Mouse (Mus musculus) hindbrain, embryonic 11.5 days (tissue): ENCODE data around the gene Barhl2. TPM values are rescaled to one million over a fixed set of nuclear protein-coding genes. Genes with fewer than 3 reads are reported as not detected.

Experiments used
- ATAC-seq: fragments of 200-750 bp; cut with Nextera tagmentation; 2 replicates; pipeline ENCODE4 v1.8.0; 2017; ENCODE audit warnings: mild to moderate bottlenecking, moderate TSS enrichment, moderate library complexity; ENCODE audit not compliant: low FRiP score
- DNase-seq: peaks from one replicate; pipeline ENCODE4 v3.0.0-alpha.2; 2015; ENCODE audit warnings: low spot score
- H3K27ac ChIP-seq: fragments of 300-500 bp; sonication (generic); 2 replicates; pipeline ENCODE4 v1.5.1; 2014; ENCODE audit warnings: mild to moderate bottlenecking, low read depth, low read length
- H3K27me3 ChIP-seq: fragments of 300-500 bp; sonication (generic); 2 replicates; pipeline ENCODE4 v1.6.1; 2014; ENCODE audit warnings: mild to moderate bottlenecking, low read length, moderate library complexity, mixed read lengths; ENCODE audit not compliant: control insufficient read depth, insufficient read depth
- H3K36me3 ChIP-seq: fragments of 300-500 bp; sonication (generic); 2 replicates; pipeline ENCODE4 v1.6.1; 2014; ENCODE audit warnings: mild to moderate bottlenecking, low read length, moderate library complexity, mixed read lengths; ENCODE audit not compliant: control insufficient read depth, insufficient read depth
- H3K4me1 ChIP-seq: fragments of 300-500 bp; sonication (generic); replicated peaks from 2 replicates; pipeline ENCODE4 v1.6.1; 2014; ENCODE audit warnings: low read length, mixed read lengths; ENCODE audit not compliant: control insufficient read depth, insufficient read depth
- H3K4me2 ChIP-seq: fragments of 300-500 bp; sonication (generic); replicated peaks from 2 replicates; pipeline ENCODE4 v1.6.1; 2014; ENCODE audit warnings: mild to moderate bottlenecking, low read depth, low read length
- H3K4me3 ChIP-seq: fragments of 300-500 bp; sonication (generic); 2 replicates; pipeline ENCODE4 v1.5.1; 2014; ENCODE audit warnings: low read depth, low read length
- H3K9ac ChIP-seq: fragments of 300-500 bp; sonication (generic); 2 replicates; pipeline ENCODE4 v1.6.1; 2014; ENCODE audit warnings: low read depth, low read length
- H3K9me3 ChIP-seq: fragments of 300-500 bp; sonication (generic); 2 replicates; pipeline ENCODE4 v1.6.1; 2016; ENCODE audit warnings: low read length; ENCODE audit not compliant: control insufficient read depth
- WGBS: fragments of 180-500 bp; shearing (Covaris S2); extraction: QIAGEN DNeasy Blood & Tissue Kit; methylation state at CpG from one replicate; pipeline ENCODE4 v1.1.7; 2014; 5-methylcytosine and 5-hydroxymethylcytosine counted together
- polyA plus RNA-seq: library from polyadenylated mRNA; unstranded; fragments of >200 nt; fragmentation: Nextera tagmentation; extraction: Ambion mirVana; gene quantifications from 2 replicates; pipeline ENCODE4 v1.2.1, GENCODE M21; 2014

The Barhl2 gene
- polyA plus RNA-seq: 2.0 and 3.3 TPM in 2 replicates

- peaks cover 13% of the 10 kb centered on the region for H3K4me1 ChIP-seq
- no peaks in the 10 kb centered on the region for H3K36me3 ChIP-seq
- H3K9me3 ChIP-seq: no peaks in the 10 kb centered on the region
- H3K4me3 ChIP-seq: peak within 1 kb of the TSS; percentile 51
- no peak within 1 kb of the TSS for H3K27ac ChIP-seq
- H3K4me2 ChIP-seq: peak within 1 kb of the TSS; percentile 97
- ATAC-seq (peak; percentile 25; the same call in 1 of the 2 replicates), DNase-seq (peak; percentile 65)
- H3K27me3 ChIP-seq: peaks cover 88% of the 10 kb centered on the region
- WGBS: under 1% methylated on average over 56 of the region's 57 CpGs
- peak within 1 kb of the TSS; percentile 37; the same call in 1 of the 2 replicates for H3K9ac ChIP-seq
Observed at GRCm38 (mm10) chr5:106457986-106458476, at the start of gene Barhl2. Gene Barhl2, minus strand, starts transcription at chr5:106458166.

- no peak overlapping the region for H3K4me3 ChIP-seq
- no peaks in the 10 kb centered on the region for H3K36me3 ChIP-seq
- no peak overlapping the region for H3K9ac ChIP-seq
- H3K27ac ChIP-seq: no peak overlapping the region
- 0 out of 2 replicates have a peak, but pooled peaks cover 3% of the 10 kb centered on the region for H3K4me1 ChIP-seq
- no peak overlapping the region for H3K4me2 ChIP-seq
- H3K27me3 ChIP-seq: no peaks in the 10 kb centered on the region
- 90% methylated on average over 5 of the region's 5 CpGs for WGBS
- H3K9me3 ChIP-seq: no peaks in the 10 kb centered on the region
- no peak for DNase-seq
- no peak for ATAC-seq
Observed at GRCm38 (mm10) chr5:106506061-106506460, 48.1 kb upstream of the Barhl2 start.

- ATAC-seq (peak; percentile 79), DNase-seq (peak; percentile 55)
- Histone ChIP-seq H3K4me3 (no peak overlapping the region), H3K36me3 (no peaks in the 10 kb centered on the region), H3K27ac (peak overlapping the region; percentile 61), H3K4me2 (no peak overlapping the region), H3K9me3 (no peaks in the 10 kb centered on the region), H3K9ac (no peak overlapping the region), H3K27me3 (no peaks in the 10 kb centered on the region), H3K4me1 (0 out of 2 replicates have a peak, but pooled peaks cover 3% of the 10 kb centered on the region)
- 30% methylated on average over 12 of the region's 12 CpGs for whole genome bisulfite sequencing
Observed at GRCm38 (mm10) chr5:106502684-106503545, 44.9 kb upstream of the Barhl2 start.

- WGBS: 70% methylated on average over 5 of the region's 7 CpGs
- Histone ChIP-seq H3K4me1 (0 out of 2 replicates have a peak, but pooled peaks cover 3% of the 10 kb centered on the region), H3K4me3 (no peak overlapping the region), H3K27ac (peak overlapping the region; percentile 61; the same call in 1 of the 2 replicates), H3K27me3 (no peaks in the 10 kb centered on the region), H3K4me2 (no peak overlapping the region), H3K9me3 (no peaks in the 10 kb centered on the region), H3K9ac (no peak overlapping the region), H3K36me3 (no peaks in the 10 kb centered on the region)
- ATAC-seq (0 out of 2 replicates have a peak, but pooled peaks have one; percentile 20), DNase-seq (no peak)
Observed at GRCm38 (mm10) chr5:106502271-106502670, 44.3 kb upstream of the Barhl2 start.

GRCm38 (mm10) chr5:106491771-106492170 is 33.8 kb upstream of the Barhl2 start:
- no peaks in the 10 kb centered on the region for H3K27me3 ChIP-seq
- no peak overlapping the region for H3K9ac ChIP-seq
- no peak for DNase-seq
- ATAC-seq: no peak
- no peaks in the 10 kb centered on the region for H3K9me3 ChIP-seq
- no peak overlapping the region for H3K4me2 ChIP-seq
- H3K4me1 ChIP-seq: no peaks in the 10 kb centered on the region
- no peak overlapping the region for H3K4me3 ChIP-seq
- 51% methylated on average over 8 of the region's 8 CpGs for WGBS
- no peak overlapping the region for H3K27ac ChIP-seq
- H3K36me3 ChIP-seq: no peaks in the 10 kb centered on the region

GRCm38 (mm10) chr5:106472105-106472500 is 14.1 kb upstream of the Barhl2 start:
- Histone ChIP-seq H3K4me3 (no peak overlapping the region), H3K27me3 (peaks cover 59% of the 10 kb centered on the region), H3K36me3 (no peaks in the 10 kb centered on the region), H3K9ac (no peak overlapping the region), H3K4me1 (peaks cover 5% of the 10 kb centered on the region; the same call in 1 of the 2 replicates), H3K27ac (no peak overlapping the region), H3K9me3 (no peaks in the 10 kb centered on the region), H3K4me2 (no peak overlapping the region)
- no peak for DNase-seq
- ATAC-seq: no peak
- 7% methylated on average over 10 of the region's 10 CpGs for WGBS

GRCm38 (mm10) chr5:106471235-106472104 is 13.5 kb upstream of the Barhl2 start:
- no peak overlapping the region for H3K27ac ChIP-seq
- peaks cover 66% of the 10 kb centered on the region for H3K27me3 ChIP-seq
- no peak overlapping the region for H3K9ac ChIP-seq
- peaks cover 5% of the 10 kb centered on the region; the same call in 1 of the 2 replicates for H3K4me1 ChIP-seq
- H3K4me3 ChIP-seq: no peak overlapping the region
- no peaks in the 10 kb centered on the region for H3K9me3 ChIP-seq
- peak; percentile 40 for DNase-seq
- no peak overlapping the region for H3K4me2 ChIP-seq
- H3K36me3 ChIP-seq: no peaks in the 10 kb centered on the region
- no peak for ATAC-seq
- 9% methylated on average over 13 of the region's 13 CpGs for WGBS

GRCm38 (mm10) chr5:106465129-106465790 is 7.3 kb upstream of the Barhl2 start:
- peaks cover 93% of the 10 kb centered on the region for H3K27me3 ChIP-seq
- H3K27ac ChIP-seq: no peak overlapping the region
- ATAC-seq (no peak), DNase-seq (peak; percentile 51)
- peaks cover 3% of the 10 kb centered on the region; the same call in 1 of the 2 replicates for H3K4me1 ChIP-seq
- no peak overlapping the region for H3K4me2 ChIP-seq
- 1% methylated on average over 31 of the region's 31 CpGs for WGBS
- no peaks in the 10 kb centered on the region for H3K9me3 ChIP-seq
- H3K36me3 ChIP-seq: no peaks in the 10 kb centered on the region
- H3K4me3 ChIP-seq: no peak overlapping the region
- H3K9ac ChIP-seq: no peak overlapping the region
